Mouse (Mus musculus): ENCODE measurements at regions not wholly inside any gene's neighbourhood (a gene's known extent, or its start where the extent isn't known, plus 50 kb on each side); places are given as distances from the start of the nearest gene placed in this dataset.

- Histone ChIP-seq H3K36me3 (ENCODE audit: insufficient read depth, low read length) (no peaks in the 10 kb centered on the region), H3K9me3 (ENCODE audit: low read length) (no peaks in the 10 kb centered on the region), H3K27me3 (ENCODE audit: insufficient read depth, low read length) (no peaks in the 10 kb centered on the region), H3K4me1 (replicated peaks; ENCODE audit: low read depth, low read length) (no peaks in the 10 kb centered on the region), H3K4me3 (replicated peaks; ENCODE audit: low read length) (no peak overlapping the region)
- no peak for TF ChIP-seq CTCF (conservative IDR thresholded peaks at IDR 0.05; ENCODE audit: low read length)
- no peak for TF ChIP-seq NANOG (IDR thresholded peaks at IDR 0.05; ENCODE audit: borderline replicate concordance, low read length)
- TF ChIP-seq POU5F1 (IDR thresholded peaks at IDR 0.05; ENCODE audit: borderline replicate concordance, low read length) = no peak
These were observed 78.4 kb upstream of the Nav3 start for GRCm38 (mm10) chr10:110534387-110534786.

- no peak overlapping the region for H3K4me3 ChIP-seq (replicated peaks; ENCODE audit: low read length)
- H3K4me1 ChIP-seq (replicated peaks; ENCODE audit: low read depth, low read length) = no peaks in the 10 kb centered on the region
- no peak for TF ChIP-seq CTCF (conservative IDR thresholded peaks at IDR 0.05; ENCODE audit: low read length)
- H3K36me3 ChIP-seq (ENCODE audit: insufficient read depth, low read length) = no peaks in the 10 kb centered on the region
- H3K9me3 ChIP-seq (ENCODE audit: low read length) = no peaks in the 10 kb centered on the region
- H3K27me3 ChIP-seq (ENCODE audit: insufficient read depth, low read length) = no peaks in the 10 kb centered on the region
These were observed 86.7 kb upstream of the Nav3 start for GRCm38 (mm10) chr10:110542712-110543111.

- Histone ChIP-seq H3K4me1 (replicated peaks; ENCODE audit: low read depth, low read length) (no peaks in the 10 kb centered on the region), H3K4me3 (replicated peaks; ENCODE audit: low read length) (no peak overlapping the region), H3K27me3 (ENCODE audit: insufficient read depth, low read length) (no peaks in the 10 kb centered on the region), H3K36me3 (ENCODE audit: insufficient read depth, low read length) (no peaks in the 10 kb centered on the region), H3K9me3 (ENCODE audit: low read length) (no peaks in the 10 kb centered on the region)
- TF ChIP-seq POU5F1 (IDR thresholded peaks at IDR 0.05; ENCODE audit: borderline replicate concordance, low read length) (no peak), CTCF (conservative IDR thresholded peaks at IDR 0.05; ENCODE audit: low read length) (no peak), NANOG (IDR thresholded peaks at IDR 0.05; ENCODE audit: borderline replicate concordance, low read length) (no peak)
These were observed 92.4 kb upstream of the Nav3 start for GRCm38 (mm10) chr10:110548391-110548790.

GRCm38 (mm10) chr10:110553954-110554353, 98.0 kb upstream of the Nav3 start:
- no peaks in the 10 kb centered on the region for H3K4me1 ChIP-seq (replicated peaks; ENCODE audit: low read depth, low read length)
- TF ChIP-seq CTCF (conservative IDR thresholded peaks at IDR 0.05; ENCODE audit: low read length) (no peak), POU5F1 (IDR thresholded peaks at IDR 0.05; ENCODE audit: borderline replicate concordance, low read length) (no peak), NANOG (IDR thresholded peaks at IDR 0.05; ENCODE audit: borderline replicate concordance, low read length) (no peak)
- no peaks in the 10 kb centered on the region for H3K27me3 ChIP-seq (ENCODE audit: insufficient read depth, low read length)
- H3K9me3 ChIP-seq (ENCODE audit: low read length) = no peaks in the 10 kb centered on the region
- no peaks in the 10 kb centered on the region for H3K36me3 ChIP-seq (ENCODE audit: insufficient read depth, low read length)
- H3K4me3 ChIP-seq (replicated peaks; ENCODE audit: low read length) = no peak overlapping the region

- H3K4me3 ChIP-seq (replicated peaks; ENCODE audit: low read length) = no peak overlapping the region
- no peaks in the 10 kb centered on the region for H3K9me3 ChIP-seq (ENCODE audit: low read length)
- TF ChIP-seq NANOG (IDR thresholded peaks at IDR 0.05; ENCODE audit: borderline replicate concordance, low read length) (no peak), CTCF (conservative IDR thresholded peaks at IDR 0.05; ENCODE audit: low read length) (no peak)
- H3K27me3 ChIP-seq (ENCODE audit: insufficient read depth, low read length) = no peaks in the 10 kb centered on the region
- no peaks in the 10 kb centered on the region for H3K36me3 ChIP-seq (ENCODE audit: insufficient read depth, low read length)
- no peaks in the 10 kb centered on the region for H3K4me1 ChIP-seq (replicated peaks; ENCODE audit: low read depth, low read length)
These were observed 100.4 kb upstream of the Nav3 start for GRCm38 (mm10) chr10:110556326-110556883.

GRCm38 (mm10) chr10:110563057-110563456, 107.1 kb upstream of the Nav3 start:
- Histone ChIP-seq H3K27me3 (ENCODE audit: insufficient read depth, low read length) (no peaks in the 10 kb centered on the region), H3K9me3 (ENCODE audit: low read length) (no peaks in the 10 kb centered on the region), H3K4me1 (replicated peaks; ENCODE audit: low read depth, low read length) (no peaks in the 10 kb centered on the region), H3K4me3 (replicated peaks; ENCODE audit: low read length) (no peak overlapping the region), H3K36me3 (ENCODE audit: insufficient read depth, low read length) (no peaks in the 10 kb centered on the region)
- TF ChIP-seq NANOG (IDR thresholded peaks at IDR 0.05; ENCODE audit: borderline replicate concordance, low read length) (no peak), POU5F1 (IDR thresholded peaks at IDR 0.05; ENCODE audit: borderline replicate concordance, low read length) (no peak), CTCF (conservative IDR thresholded peaks at IDR 0.05; ENCODE audit: low read length) (no peak)

- Histone ChIP-seq H3K36me3 (ENCODE audit: insufficient read depth, low read length) (no peaks in the 10 kb centered on the region), H3K4me1 (replicated peaks; ENCODE audit: low read depth, low read length) (no peaks in the 10 kb centered on the region), H3K4me3 (replicated peaks; ENCODE audit: low read length) (no peak overlapping the region), H3K9me3 (ENCODE audit: low read length) (no peaks in the 10 kb centered on the region), H3K27me3 (ENCODE audit: insufficient read depth, low read length) (no peaks in the 10 kb centered on the region)
- no peak for TF ChIP-seq NANOG (IDR thresholded peaks at IDR 0.05; ENCODE audit: borderline replicate concordance, low read length)
- TF ChIP-seq POU5F1 (IDR thresholded peaks at IDR 0.05; ENCODE audit: borderline replicate concordance, low read length) = no peak
- TF ChIP-seq CTCF (conservative IDR thresholded peaks at IDR 0.05; ENCODE audit: low read length) = no peak
These were observed 107.6 kb upstream of the Nav3 start for GRCm38 (mm10) chr10:110563571-110563970.

GRCm38 (mm10) chr10:110566260-110567050, 110.5 kb upstream of the Nav3 start:
- no peaks in the 10 kb centered on the region for H3K36me3 ChIP-seq (ENCODE audit: insufficient read depth, low read length)
- H3K4me1 ChIP-seq (replicated peaks; ENCODE audit: low read depth, low read length) = no peaks in the 10 kb centered on the region
- no peaks in the 10 kb centered on the region for H3K9me3 ChIP-seq (ENCODE audit: low read length)
- no peak for TF ChIP-seq POU5F1 (IDR thresholded peaks at IDR 0.05; ENCODE audit: borderline replicate concordance, low read length)
- no peak for TF ChIP-seq CTCF (conservative IDR thresholded peaks at IDR 0.05; ENCODE audit: low read length)
- TF ChIP-seq NANOG (IDR thresholded peaks at IDR 0.05; ENCODE audit: borderline replicate concordance, low read length) = no peak
- H3K4me3 ChIP-seq (replicated peaks; ENCODE audit: low read length) = no peak overlapping the region
- H3K27me3 ChIP-seq (ENCODE audit: insufficient read depth, low read length) = no peaks in the 10 kb centered on the region

GRCm38 (mm10) chr10:110570465-110570864, 114.5 kb upstream of the Nav3 start:
- Histone ChIP-seq H3K4me3 (replicated peaks; ENCODE audit: low read length) (no peak overlapping the region), H3K9me3 (ENCODE audit: low read length) (no peaks in the 10 kb centered on the region), H3K27me3 (ENCODE audit: insufficient read depth, low read length) (no peaks in the 10 kb centered on the region), H3K36me3 (ENCODE audit: insufficient read depth, low read length) (no peaks in the 10 kb centered on the region), H3K4me1 (replicated peaks; ENCODE audit: low read depth, low read length) (no peaks in the 10 kb centered on the region)
- TF ChIP-seq CTCF (conservative IDR thresholded peaks at IDR 0.05; ENCODE audit: low read length) (no peak), NANOG (IDR thresholded peaks at IDR 0.05; ENCODE audit: borderline replicate concordance, low read length) (no peak), POU5F1 (IDR thresholded peaks at IDR 0.05; ENCODE audit: borderline replicate concordance, low read length) (no peak)

Measured in E14TG2a.4 (cell line).